24 mouse cellular contexts compared by ENCODE assay signal in genomic region chr10:51451610-51452009, GRCm38 (mm10). TPM values are rescaled to one million over a fixed set of nuclear protein-coding genes. Genes with fewer than 3 reads are reported as not detected.
"Had no signal": no experiment of that assay in that cellular context is flagged by ENCODE, and none has a peak within 500 bp of the region (broad histone marks: within the 10 kb centered on the region; RNA-seq: fewer than 3 reads in every experiment).

No protein-coding gene starts in this region.

- H3K27me3 ChIP-seq: liver, embryonic 13.5 days; lung, embryonic 15.5 days; midbrain, embryonic 12.5 days; midbrain, embryonic 15.5 days; neural tube, embryonic 12.5 days; neural tube, embryonic 15.5 days; stomach, embryonic 15.5 days had no signal

- H3K9me3 ChIP-seq: liver, embryonic 13.5 days; lung, embryonic 15.5 days; midbrain, embryonic 12.5 days; midbrain, embryonic 15.5 days; neural tube, embryonic 12.5 days; neural tube, embryonic 15.5 days; stomach, embryonic 15.5 days had no signal

- H3K36me3 ChIP-seq: liver, embryonic 13.5 days; lung, embryonic 15.5 days; midbrain, embryonic 12.5 days; midbrain, embryonic 15.5 days; neural tube, embryonic 12.5 days; neural tube, embryonic 15.5 days; stomach, embryonic 15.5 days had no signal

- H3K9ac ChIP-seq: liver, embryonic 13.5 days; lung, embryonic 15.5 days; midbrain, embryonic 12.5 days; midbrain, embryonic 15.5 days; neural tube, embryonic 12.5 days; neural tube, embryonic 15.5 days; stomach, embryonic 15.5 days had no signal

- DNase-seq: kidney, adult 2 months; kidney, postnatal 25 days; layer of hippocampus, adult 9-11 months; layer of hippocampus, postnatal 36 days; liver, embryonic 13.5 days; lung, postnatal 14 days; lung, postnatal 4 days; right cerebral cortex, adult 18-20 months; thymus, adult 18-20 months; thymus, postnatal 14 days; thymus, postnatal 4 days had no signal

- H3K27ac ChIP-seq: kidney, postnatal 0 days; layer of hippocampus, adult 2 months; left cerebral cortex, adult 2 months; liver, embryonic 13.5 days; lung, embryonic 15.5 days; midbrain, embryonic 12.5 days; midbrain, embryonic 15.5 days; neural tube, embryonic 12.5 days; neural tube, embryonic 15.5 days; stomach, embryonic 15.5 days had no signal

- H3K4me2 ChIP-seq: liver, embryonic 13.5 days; lung, embryonic 15.5 days; midbrain, embryonic 12.5 days; midbrain, embryonic 15.5 days; neural tube, embryonic 12.5 days; neural tube, embryonic 15.5 days; stomach, embryonic 15.5 days had no signal

- ATAC-seq: midbrain, embryonic 15.5 days had no signal

- H3K4me1 ChIP-seq: liver, embryonic 13.5 days; lung, embryonic 15.5 days; midbrain, embryonic 12.5 days; midbrain, embryonic 15.5 days; neural tube, embryonic 12.5 days; neural tube, embryonic 15.5 days; stomach, embryonic 15.5 days had no signal

- H3K4me3 ChIP-seq: layer of hippocampus, adult 2 months; left cerebral cortex, adult 2 months; liver, embryonic 13.5 days; lung, embryonic 15.5 days; midbrain, embryonic 12.5 days; midbrain, embryonic 15.5 days; neural tube, embryonic 12.5 days; neural tube, embryonic 15.5 days; stomach, embryonic 15.5 days had no signal

RNA-seq across cellular contexts. Expression of gene Gm49339, which starts 28.8 kb away (rescaled TPM):
- total RNA-seq: layer of hippocampus, adult 2 months; layer of hippocampus, postnatal 36 days; left cerebral cortex, adult 2 months; left cerebral cortex, postnatal 10 days; left cerebral cortex, postnatal 36 days had no signal
- polyA plus RNA-seq: intestine, embryonic 14.5 days; kidney, postnatal 0 days; midbrain, embryonic 12.5 days; neural tube, embryonic 12.5 days; neural tube, embryonic 15.5 days had no signal

RNA-seq across cellular contexts. Expression of gene Lilr4b, which starts 28.8 kb away (rescaled TPM):
- total RNA-seq: layer of hippocampus, adult 2 months; left cerebral cortex, adult 2 months; left cerebral cortex, postnatal 10 days had no signal
- polyA plus RNA-seq: limb, embryonic 11.5 days; midbrain, embryonic 12.5 days; neural tube, embryonic 12.5 days had no signal
